Mouse (Mus musculus): ENCODE data around the gene Cd2ap.
"Not testable (repeated sequence)": the region's sequence is repeated elsewhere in the genome, so short reads cannot be mapped to it uniquely, and the experiment has no call there.

Gene Cd2ap

GRCm38 (mm10) chr17:42876001-42876903 is at the start of gene Cd2ap:
Gene Cd2ap, minus strand, starts transcription at chr17:42876665.
- DNase-seq: peak; percentile 99

- no peak for DNase-seq
Observed at GRCm38 (mm10) chr17:42924731-42925130, 48.3 kb upstream of the Cd2ap start.

- DNase-seq: no peak
Observed at GRCm38 (mm10) chr17:42918810-42919209, 42.3 kb upstream of the Cd2ap start.

- DNase-seq: no peak
Observed at GRCm38 (mm10) chr17:42914726-42915125, 38.3 kb upstream of the Cd2ap start.

GRCm38 (mm10) chr17:42912193-42912592 is 35.7 kb upstream of the Cd2ap start:
- DNase-seq: no peak

- no peak for DNase-seq
Observed at GRCm38 (mm10) chr17:42910476-42910875, 34.0 kb upstream of the Cd2ap start.

GRCm38 (mm10) chr17:42909376-42909775 is 32.9 kb upstream of the Cd2ap start:
- DNase-seq: no peak

GRCm38 (mm10) chr17:42908744-42909370 is 32.4 kb upstream of the Cd2ap start:
- DNase-seq: no peak

GRCm38 (mm10) chr17:42908136-42908535 is 31.7 kb upstream of the Cd2ap start:
- DNase-seq: no peak

GRCm38 (mm10) chr17:42906456-42906855 is 30.0 kb upstream of the Cd2ap start:
- DNase-seq: not testable (repeated sequence)

GRCm38 (mm10) chr17:42905919-42906318 is 29.5 kb upstream of the Cd2ap start:
- DNase-seq: no peak

- no peak for DNase-seq
Observed at GRCm38 (mm10) chr17:42900795-42901194, 24.3 kb upstream of the Cd2ap start.

- DNase-seq: no peak
Observed at GRCm38 (mm10) chr17:42887282-42887707, 10.8 kb upstream of the Cd2ap start.

- DNase-seq: no peak
Observed at GRCm38 (mm10) chr17:42885091-42885501, 8.6 kb upstream of the Cd2ap start.

GRCm38 (mm10) chr17:42884382-42884781 is 7.9 kb upstream of the Cd2ap start:
- no peak for DNase-seq

GRCm38 (mm10) chr17:42883769-42884168 is 7.3 kb upstream of the Cd2ap start:
- DNase-seq: no peak

GRCm38 (mm10) chr17:42883315-42883714 is 6.8 kb upstream of the Cd2ap start:
- DNase-seq: peak; percentile 19

GRCm38 (mm10) chr17:42882873-42883272 is 6.4 kb upstream of the Cd2ap start:
- DNase-seq: no peak

- DNase-seq: no peak
Observed at GRCm38 (mm10) chr17:42876904-42877425, 500 bp upstream of the Cd2ap start.

- peak; percentile 8 for DNase-seq
Observed at GRCm38 (mm10) chr17:42875571-42876000, 879 bp downstream of the Cd2ap start.

- no peak for DNase-seq
Observed at GRCm38 (mm10) chr17:42875015-42875414, 1.4 kb downstream of the Cd2ap start.

- no peak for DNase-seq
Observed at GRCm38 (mm10) chr17:42870465-42870864, 6.0 kb downstream of the Cd2ap start.

- DNase-seq: no peak
Observed at GRCm38 (mm10) chr17:42863186-42863585, 13.3 kb downstream of the Cd2ap start.

GRCm38 (mm10) chr17:42860370-42860769 is 16.1 kb downstream of the Cd2ap start:
- DNase-seq: no peak
